Mouse (Mus musculus) forebrain, embryonic 16.5 days (tissue): Measurements from ENCODE around the gene Mrps17. TPM values are rescaled to one million over a fixed set of nuclear protein-coding genes. Genes with fewer than 3 reads are reported as not detected.

Source experiments
- ATAC-seq: fragments of 200-750 bp; cut with Nextera tagmentation; 2 replicates; pipeline ENCODE4 v1.8.0; 2017; ENCODE audit warnings: mild to moderate bottlenecking, moderate library complexity
- H3K27ac ChIP-seq: fragments of 300-500 bp; sonication (generic); 2 replicates; pipeline ENCODE4 v1.5.1; 2014; ENCODE audit warnings: low read length, control low read depth
- H3K27me3 ChIP-seq: fragments of 300-500 bp; sonication (generic); replicated peaks from 2 replicates; pipeline ENCODE4 v1.6.1; 2014; ENCODE audit warnings: low read length; ENCODE audit not compliant: control insufficient read depth, insufficient read depth
- H3K36me3 ChIP-seq: fragments of 300-500 bp; sonication (generic); 2 replicates; pipeline ENCODE4 v1.6.1; 2014; ENCODE audit not compliant: control insufficient read depth, insufficient read depth
- H3K4me1 ChIP-seq: fragments of 300-500 bp; sonication (generic); replicated peaks from 2 replicates; pipeline ENCODE4 v1.6.1; 2014; ENCODE audit warnings: low read length; ENCODE audit not compliant: control insufficient read depth, insufficient read depth
- H3K4me2 ChIP-seq: fragments of 300-500 bp; sonication (generic); 2 replicates; pipeline ENCODE4 v1.6.1; 2014; ENCODE audit warnings: mild to moderate bottlenecking, low read length, control low read depth
- H3K4me3 ChIP-seq: fragments of 300-500 bp; sonication (generic); replicated peaks from 2 replicates; pipeline ENCODE4 v1.5.1; 2014; ENCODE audit warnings: mild to moderate bottlenecking, low read length, control low read depth
- H3K9ac ChIP-seq: fragments of 300-500 bp; sonication (generic); replicated peaks from 2 replicates; pipeline ENCODE4 v1.6.1; 2014; ENCODE audit warnings: low read depth, low read length, control low read depth
- H3K9me3 ChIP-seq: fragments of 300-500 bp; sonication (generic); 2 replicates; pipeline ENCODE4 v1.6.1; 2016; ENCODE audit warnings: low read length; ENCODE audit not compliant: control insufficient read depth
- WGBS: fragments of 180-500 bp; shearing (Covaris S2); extraction: QIAGEN DNeasy Blood & Tissue Kit; methylation state at CpG from one replicate; pipeline ENCODE4 v1.1.7; 2014; 5-methylcytosine and 5-hydroxymethylcytosine counted together
- polyA plus RNA-seq: library from polyadenylated mRNA; unstranded; fragments of >200 nt; fragmentation: Nextera tagmentation; extraction: Ambion mirVana; gene quantifications from 2 replicates; pipeline ENCODE4 v1.2.1, GENCODE M21; 2015

Mrps17 gene
- polyA plus RNA-seq, 1 experiment from 2014 or later = 190 TPM

DNA sequence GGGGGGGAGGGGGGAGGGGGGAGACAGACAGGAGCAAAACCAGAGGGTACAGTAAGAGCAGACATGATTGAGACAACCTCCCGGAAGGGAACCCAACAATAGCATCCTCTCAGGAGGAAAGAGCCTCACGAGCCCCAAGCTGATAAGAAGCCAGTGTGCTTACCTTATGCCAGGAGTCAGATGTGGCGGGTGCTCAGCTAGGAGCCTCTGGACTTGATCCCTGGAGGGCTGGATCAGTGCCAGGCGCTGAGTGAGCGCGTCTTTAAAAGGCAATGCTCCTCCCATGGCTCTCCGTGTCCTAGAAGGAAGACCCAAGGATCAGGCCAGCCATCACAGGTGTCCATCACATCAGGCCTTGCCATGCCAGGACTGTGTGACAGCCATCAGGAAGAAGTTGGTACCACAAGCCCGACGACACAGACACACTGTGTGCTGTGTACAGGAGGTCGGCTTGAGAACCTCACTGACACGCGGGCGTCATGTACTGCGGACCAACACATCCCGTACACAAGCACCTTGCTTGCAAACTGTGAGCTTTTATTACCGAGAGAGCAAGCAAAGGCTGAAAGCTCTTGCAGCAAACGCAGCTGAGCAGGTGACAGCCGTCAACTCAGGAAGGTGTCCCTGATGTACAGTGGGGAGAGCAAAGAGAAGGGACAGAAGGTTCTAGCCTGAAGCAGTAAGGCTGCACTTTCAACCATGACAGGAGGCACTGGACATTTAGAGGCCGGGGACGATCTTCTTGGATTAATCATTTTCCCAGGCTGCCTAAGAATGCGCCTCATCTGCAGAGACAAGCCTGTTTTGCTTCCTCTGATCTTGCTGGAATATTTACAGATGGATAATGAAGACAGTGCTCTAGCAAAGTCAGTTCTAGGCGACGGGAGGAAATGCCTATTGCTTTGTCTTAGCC lies 55.4 kb downstream of the Mrps17 start:
- H3K27ac ChIP-seq = no peak overlapping the region
- 90% methylated on average over 23 of the region's 23 CpGs for WGBS
- H3K27me3 ChIP-seq = no peaks in the 10 kb centered on the region
- ATAC-seq = no peak
- H3K4me3 ChIP-seq = no peak overlapping the region
- H3K36me3 ChIP-seq = no peaks in the 10 kb centered on the region
- no peak overlapping the region for H3K4me2 ChIP-seq
- H3K4me1 ChIP-seq = no peaks in the 10 kb centered on the region
- H3K9me3 ChIP-seq = no peaks in the 10 kb centered on the region
- H3K9ac ChIP-seq = no peak overlapping the region

Other genes starting within 250 kb of the Mrps17 start
- 55.4 and 56.3 TPM in 2 replicates for gene Sfswap, start 214.3 kb upstream of the Mrps17 start, polyA plus RNA-seq
- 17.7 and 20.2 TPM in 2 replicates for gene Mmp17, start 131.3 kb upstream of the Mrps17 start, polyA plus RNA-seq
- 9.4 and 10.4 TPM in 2 replicates for gene Zfp11, start 45.4 kb upstream of the Mrps17 start, polyA plus RNA-seq
- gene Sept14, start 7.0 kb upstream of the Mrps17 start, polyA plus RNA-seq = not detected in 2 replicates
- gene Nipsnap2, start 9.6 kb downstream of the Mrps17 start, polyA plus RNA-seq = 74.0 and 77.2 TPM in 2 replicates
- gene Psph, start 72.0 kb downstream of the Mrps17 start, polyA plus RNA-seq = 42.3 and 42.9 TPM in 2 replicates
- 25.8 and 29.5 TPM in 2 replicates for gene Sumf2, start 131.5 kb downstream of the Mrps17 start, polyA plus RNA-seq
- gene Chchd2, start 172.0 kb downstream of the Mrps17 start, polyA plus RNA-seq = 801 and 835 TPM in 2 replicates
- 19.9 and 21.4 TPM in 2 replicates for gene Zbed5, start 180.2 kb downstream of the Mrps17 start, polyA plus RNA-seq
- gene Phkg1, start 183.1 kb downstream of the Mrps17 start, polyA plus RNA-seq = 0.43 and 0.62 TPM in 2 replicates
- gene Nupr1l, start 193.0 kb downstream of the Mrps17 start, polyA plus RNA-seq = 4.1 and 5.1 TPM in 2 replicates
- gene Vkorc1l1, start 226.5 kb downstream of the Mrps17 start, polyA plus RNA-seq = 28.7 and 34.2 TPM in 2 replicates